Mouse (Mus musculus) G1E (cell line): ENCODE results near the gene Rab11fip5. TPM values are rescaled to one million over a fixed set of nuclear protein-coding genes. Genes with fewer than 3 reads are reported as not detected.

Experiments
- ATAC-seq: 2 replicates; pipeline ENCODE4 v1.8.0; 2016; ENCODE audit warnings: mild to moderate bottlenecking; ENCODE audit not compliant: insufficient number of reproducible peaks, poor library complexity, low FRiP score, severe bottlenecking; ENCODE audit errors: extremely low read depth
- DNase-seq: peaks from one replicate; pipeline ENCODE4 v3.0.0; 2012; ENCODE audit warnings: low spot score
- H3K27me3 ChIP-seq: 2 replicates; pipeline ENCODE4 v1.6.1; 2012; ENCODE audit warnings: mild to moderate bottlenecking, low read length, inconsistent platforms; ENCODE audit not compliant: insufficient read depth
- H3K36me3 ChIP-seq: replicated peaks from 2 replicates; pipeline ENCODE3; 2012; ENCODE audit warnings: mild to moderate bottlenecking, inconsistent platforms
- H3K4me1 ChIP-seq: 2 replicates; pipeline ENCODE4 v1.6.1; 2012; ENCODE audit warnings: low read depth, low read length, inconsistent platforms, mixed read lengths; ENCODE audit not compliant: insufficient read depth
- H3K4me3 ChIP-seq: 2 replicates; pipeline ENCODE4 v1.5.1; 2012; ENCODE audit warnings: low read depth, mild to moderate bottlenecking, inconsistent platforms, low read length, moderate library complexity, mixed read lengths
- H3K9me3 ChIP-seq: replicated peaks from 2 replicates; pipeline ENCODE4 v1.6.1; 2012; ENCODE audit warnings: inconsistent platforms
- CTCF ChIP-seq: IDR thresholded peaks from 2 replicates; pipeline ENCODE4 v1.5.1; 2012; ENCODE audit warnings: low read depth, low read length, inconsistent platforms, mixed read lengths
- GATA1 ChIP-seq: IDR thresholded peaks from 2 replicates; pipeline ENCODE4 v1.6.1; 2012; ENCODE audit warnings: borderline replicate concordance, low read length, inconsistent platforms, mixed read lengths
- GATA2 ChIP-seq: IDR thresholded peaks from 2 replicates; pipeline ENCODE4 v1.6.1; 2012; ENCODE audit warnings: low read depth, low read length, inconsistent platforms, borderline replicate concordance
- POLR2AphosphoS5 ChIP-seq: IDR thresholded peaks from 2 replicates; pipeline ENCODE4 v1.6.1; 2012; ENCODE audit warnings: low read depth, low read length, inconsistent platforms; ENCODE audit not compliant: insufficient replicate concordance
- TAL1 ChIP-seq: conservative IDR thresholded peaks from 2 replicates; pipeline ENCODE4 v1.6.1; 2012; ENCODE audit warnings: low read depth, low read length, inconsistent platforms, mixed read lengths
- polyA plus RNA-seq: library from polyadenylated mRNA; stranded (reverse); fragments of >175 nt; gene quantifications from 2 replicates; pipeline ENCODE4 v1.2.3, GENCODE M21; 2012
- total RNA-seq, 2 experiments: library from RNA; stranded (forward) in 1 of 2; stranded (reverse) in 1 of 2; fragments of 200-1000 nt in 1 of 2; fragments of >200 nt in 1 of 2; fragmentation: Nextera tagmentation in 1 of 2; gene quantifications; 2 replicates each; pipeline ENCODE4 v1.2.3; 2014 to 2017

The Rab11fip5 gene
- total and polyA plus RNA-seq, 3 experiments = 0.27 TPM; not detected in 2

DNA sequence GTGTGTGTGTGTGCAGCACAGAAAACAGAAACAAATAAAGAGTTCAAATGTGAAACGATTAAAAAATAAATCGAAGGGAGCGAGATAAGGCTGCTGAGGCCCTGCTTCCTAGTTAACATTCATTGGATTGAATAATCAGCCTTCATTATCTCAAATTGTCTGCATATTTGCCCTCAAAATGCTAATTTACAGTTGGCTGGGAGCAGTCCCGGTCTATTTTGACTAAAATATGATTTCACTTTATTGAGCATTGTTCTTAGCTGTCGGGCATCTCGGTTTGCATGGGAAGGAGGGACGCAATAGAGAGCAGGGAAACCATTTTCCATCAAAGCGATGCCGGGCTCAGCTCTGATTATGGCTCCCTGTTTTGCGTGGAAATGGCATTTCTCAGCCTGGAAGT lies 28.6 kb upstream of the Rab11fip5 start:
- no peak overlapping the region for H3K4me3 ChIP-seq
- peaks cover 18% of the 10 kb centered on the region for H3K27me3 ChIP-seq
- no peaks in the 10 kb centered on the region for H3K9me3 ChIP-seq
- TF ChIP-seq TAL1 (no peak), GATA1 (no peak), POLR2AphosphoS5 (no peak), GATA2 (no peak), CTCF (no peak)
- H3K36me3 ChIP-seq = no peaks in the 10 kb centered on the region
- no peak for DNase-seq
- ATAC-seq = no peak
- no peaks in the 10 kb centered on the region for H3K4me1 ChIP-seq

DNA sequence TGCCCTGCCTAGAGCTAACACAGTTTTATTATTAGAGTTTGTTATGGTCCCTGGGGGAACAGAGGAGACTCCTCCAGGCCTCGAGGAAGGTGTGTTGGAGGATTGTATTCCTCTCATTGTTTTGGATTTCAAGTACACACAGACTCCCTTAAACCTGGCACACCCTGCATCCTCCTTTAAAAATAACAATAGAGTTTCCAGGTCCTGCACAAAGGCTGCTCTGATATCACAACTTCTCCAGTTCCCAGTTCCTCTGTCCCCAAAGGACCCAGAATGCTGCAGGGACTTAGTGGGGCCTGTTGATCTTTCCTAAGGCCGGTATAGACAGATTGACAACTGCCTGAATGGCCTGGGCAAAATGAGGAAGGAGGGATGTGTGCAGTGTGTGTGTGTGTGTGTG lies 28.2 kb upstream of the Rab11fip5 start:
- TF ChIP-seq GATA2 (no peak), TAL1 (no peak), GATA1 (no peak), CTCF (no peak), POLR2AphosphoS5 (no peak)
- Histone ChIP-seq H3K36me3 (no peaks in the 10 kb centered on the region), H3K4me1 (no peaks in the 10 kb centered on the region), H3K27me3 (peaks cover 18% of the 10 kb centered on the region), H3K4me3 (no peak overlapping the region), H3K9me3 (no peaks in the 10 kb centered on the region)
- ATAC-seq (no peak), DNase-seq (no peak)

DNA sequence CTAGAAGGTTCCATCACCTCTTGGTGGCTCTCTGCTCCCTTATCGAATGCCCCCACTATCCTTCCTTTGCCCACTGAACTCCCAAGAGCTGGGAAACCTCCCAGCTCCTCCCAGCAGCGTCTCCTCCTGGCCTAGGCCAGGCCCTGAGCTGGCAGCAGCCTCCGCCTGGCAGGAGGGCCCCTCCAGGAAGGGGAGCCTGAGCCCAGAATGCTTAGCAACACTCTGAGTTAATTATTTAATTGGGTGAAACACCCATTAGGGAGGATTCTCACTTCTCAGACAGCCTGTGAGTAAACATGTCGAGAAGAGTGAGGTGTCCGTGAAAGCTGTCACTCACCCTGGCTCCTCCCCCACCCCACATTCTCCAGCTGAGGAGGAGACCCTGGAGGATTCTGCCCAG lies 25.3 kb upstream of the Rab11fip5 start:
- peaks cover 15% of the 10 kb centered on the region for H3K27me3 ChIP-seq
- ATAC-seq = no peak
- no peak overlapping the region for H3K4me3 ChIP-seq
- no peak for DNase-seq
- no peaks in the 10 kb centered on the region for H3K4me1 ChIP-seq
- TF ChIP-seq TAL1 (no peak), POLR2AphosphoS5 (no peak)
- peaks cover 2% of the 10 kb centered on the region; the same call in 1 of the 2 replicates for H3K9me3 ChIP-seq
- H3K36me3 ChIP-seq = no peaks in the 10 kb centered on the region

DNA sequence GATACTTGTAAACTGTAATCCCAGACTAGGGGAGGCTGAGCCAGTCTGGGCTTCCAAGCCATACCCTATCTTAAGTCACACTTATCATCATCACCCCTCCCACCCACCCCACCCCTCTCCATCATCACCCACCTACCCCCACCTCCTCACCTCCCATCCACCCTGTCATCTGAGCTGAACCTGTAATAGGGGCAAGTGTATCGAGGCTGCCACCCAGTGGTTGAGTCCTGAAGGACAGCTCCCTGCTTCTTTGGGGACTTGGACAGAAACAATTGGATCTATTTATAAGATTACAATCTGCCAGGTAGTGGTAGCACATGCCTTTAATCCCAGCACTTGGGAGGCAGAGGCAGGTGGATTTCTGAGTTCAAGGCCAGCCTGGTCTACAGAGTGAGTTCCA lies 22.7 kb upstream of the Rab11fip5 start:
- H3K9me3 ChIP-seq = peaks cover 2% of the 10 kb centered on the region; the same call in 1 of the 2 replicates
- DNase-seq (no peak), ATAC-seq (no peak)
- H3K36me3 ChIP-seq = no peaks in the 10 kb centered on the region
- peaks cover 11% of the 10 kb centered on the region for H3K27me3 ChIP-seq
- H3K4me3 ChIP-seq = no peak overlapping the region
- H3K4me1 ChIP-seq = no peaks in the 10 kb centered on the region
- no peak for TF ChIP-seq GATA1

DNA sequence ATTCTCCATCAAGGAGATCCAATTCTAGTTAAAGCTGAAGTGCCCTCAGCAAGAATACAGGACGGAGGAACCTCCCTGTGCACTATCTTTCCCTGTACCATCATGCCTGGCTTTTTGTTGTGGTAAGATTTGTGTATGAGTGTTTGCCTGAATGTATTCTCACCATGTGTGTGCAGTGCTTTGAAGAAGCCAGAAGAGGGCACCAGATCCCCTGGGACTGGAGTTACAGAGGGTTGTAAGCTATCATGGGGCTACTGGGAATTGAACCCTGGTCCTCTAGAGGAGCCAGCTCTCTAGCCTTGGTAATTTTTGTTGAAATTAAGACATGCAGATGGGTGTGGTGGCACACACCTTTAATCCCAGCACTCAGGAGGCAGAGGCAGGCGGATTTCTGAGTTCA lies 20.9 kb upstream of the Rab11fip5 start:
- ATAC-seq (no peak), DNase-seq (no peak)
- Histone ChIP-seq H3K36me3 (no peaks in the 10 kb centered on the region), H3K27me3 (peaks cover 11% of the 10 kb centered on the region; the same call in 1 of the 2 replicates), H3K9me3 (peaks cover 2% of the 10 kb centered on the region; the same call in 1 of the 2 replicates), H3K4me1 (no peaks in the 10 kb centered on the region), H3K4me3 (no peak overlapping the region)
- TF ChIP-seq GATA2 = no peak
- no peak for TF ChIP-seq TAL1
- TF ChIP-seq GATA1 = no peak

DNA sequence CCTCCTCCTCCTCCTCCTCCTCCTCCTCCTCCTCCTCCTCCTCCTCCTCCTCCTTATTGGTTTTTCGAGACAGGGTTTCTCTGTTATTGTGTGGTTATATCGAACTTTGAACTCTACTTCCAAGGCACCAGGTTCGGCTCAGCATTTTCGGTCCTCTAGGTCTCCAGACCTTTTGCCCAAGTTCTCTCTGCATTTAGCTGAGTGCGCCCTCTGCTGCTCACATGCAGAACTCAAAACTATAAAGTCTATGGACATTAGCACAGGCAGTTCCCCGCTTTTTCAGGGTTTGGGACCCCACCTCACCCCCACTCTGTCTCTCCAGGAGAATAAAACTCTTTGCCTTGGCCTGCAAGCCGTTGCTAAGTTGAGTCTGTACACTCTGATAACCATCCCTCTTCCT lies 17.4 kb upstream of the Rab11fip5 start:
- TF ChIP-seq CTCF (0 out of 2 replicates have a peak, but pooled peaks have one; percentile 12), GATA2 (no peak), POLR2AphosphoS5 (no peak), TAL1 (no peak), GATA1 (no peak)
- no peaks in the 10 kb centered on the region for H3K36me3 ChIP-seq
- H3K4me3 ChIP-seq = no peak overlapping the region
- H3K4me1 ChIP-seq = no peaks in the 10 kb centered on the region
- DNase-seq = peak; percentile 20
- H3K27me3 ChIP-seq = peaks cover 13% of the 10 kb centered on the region
- H3K9me3 ChIP-seq = peaks cover 2% of the 10 kb centered on the region; the same call in 1 of the 2 replicates
- no peak for ATAC-seq

DNA sequence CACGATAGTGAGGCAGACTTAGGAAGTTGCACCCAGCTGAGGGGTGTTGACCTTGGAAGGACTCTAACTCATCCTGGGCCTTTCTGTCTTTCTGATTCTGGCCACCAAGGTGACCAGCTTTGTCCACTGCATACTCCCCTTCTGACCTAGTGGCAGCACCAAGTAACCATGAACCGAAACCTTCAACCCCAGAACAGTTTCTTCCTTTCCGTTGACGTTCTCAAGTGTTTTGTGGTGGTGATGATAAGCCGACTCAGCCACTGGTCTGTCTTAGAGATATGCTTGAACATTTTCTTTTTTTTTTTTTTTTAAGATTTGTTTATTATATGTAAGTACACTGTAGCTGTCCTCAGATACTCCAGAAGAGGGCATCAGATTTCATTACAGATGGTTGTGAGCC lies 14.2 kb upstream of the Rab11fip5 start:
- no peak for ATAC-seq
- Histone ChIP-seq H3K27me3 (peaks cover 12% of the 10 kb centered on the region), H3K4me1 (no peaks in the 10 kb centered on the region), H3K4me3 (no peak overlapping the region), H3K9me3 (no peaks in the 10 kb centered on the region), H3K36me3 (no peaks in the 10 kb centered on the region)
- DNase-seq = no peak
- TF ChIP-seq POLR2AphosphoS5 = no peak
- TF ChIP-seq GATA1 = no peak
- TF ChIP-seq GATA2 = no peak
- no peak for TF ChIP-seq CTCF
- no peak for TF ChIP-seq TAL1
